Comparison of ENCODE assay signal across 25 mouse cellular contexts in the genomic region with DNA sequence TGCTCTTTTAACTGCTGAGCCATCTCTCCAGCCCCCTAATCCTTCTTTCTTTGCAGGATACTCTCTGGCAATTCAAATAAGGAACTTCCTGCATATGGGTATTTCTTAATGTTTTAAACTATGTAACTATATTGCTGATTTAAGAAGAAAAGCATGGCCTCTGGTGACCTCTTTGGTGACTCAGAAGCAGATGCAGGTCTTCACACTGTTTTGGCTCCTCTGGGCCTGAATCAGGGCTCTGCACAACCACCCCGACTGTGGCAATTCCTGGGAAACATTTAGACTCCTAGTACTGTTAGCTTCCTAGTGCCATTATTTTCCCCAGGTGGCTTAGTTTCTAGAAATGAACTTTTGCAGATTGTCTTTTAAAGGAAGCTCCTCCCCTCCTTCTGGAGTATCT. TPM values are rescaled to one million over a fixed set of nuclear protein-coding genes. Genes with fewer than 3 reads are reported as not detected.
"Had no signal": no experiment of that assay in that cellular context is flagged by ENCODE, and none has a peak within 500 bp of the region (broad histone marks: within the 10 kb centered on the region; RNA-seq: fewer than 3 reads in every experiment).

No protein-coding gene starts in this region.

- H3K4me3 ChIP-seq: heart, embryonic 10.5 days; heart, embryonic 12.5 days; hindbrain, embryonic 13.5 days; hindbrain, embryonic 15.5 days; kidney, embryonic 15.5 days; layer of hippocampus, adult 2 months; left cerebral cortex, adult 2 months; limb, embryonic 10.5 days; limb, embryonic 12.5 days; liver, embryonic 13.5 days; liver, embryonic 15.5 days had no signal

- ATAC-seq: hindbrain, postnatal 0 days; intestine, embryonic 16.5 days had no signal

- H3K9me3 ChIP-seq: heart, embryonic 10.5 days; heart, embryonic 12.5 days; hindbrain, embryonic 13.5 days; hindbrain, embryonic 15.5 days; kidney, embryonic 15.5 days; limb, embryonic 10.5 days; limb, embryonic 12.5 days; liver, embryonic 13.5 days; liver, embryonic 15.5 days had no signal

- H3K4me2 ChIP-seq: heart, embryonic 12.5 days; hindbrain, embryonic 13.5 days; hindbrain, embryonic 15.5 days; kidney, embryonic 15.5 days; limb, embryonic 12.5 days; liver, embryonic 13.5 days; liver, embryonic 15.5 days had no signal

- H3K9ac ChIP-seq: heart, embryonic 12.5 days; hindbrain, embryonic 13.5 days; hindbrain, embryonic 15.5 days; kidney, embryonic 15.5 days; limb, embryonic 12.5 days; liver, embryonic 13.5 days; liver, embryonic 15.5 days had no signal

- H3K36me3 ChIP-seq: hindbrain, embryonic 15.5 days; liver, embryonic 13.5 days; liver, embryonic 15.5 days had no signal

- DNase-seq: gastrocnemius, postnatal 14 days; gastrocnemius, postnatal 36 days; heart, adult 18-20 months; heart, postnatal 10 days; kidney, adult 11 months; kidney, adult 2 months; kidney, adult 9 months; kidney, postnatal 14 days; kidney, postnatal 4 days; liver; liver, embryonic 13.5 days had no signal

- H3K4me1 ChIP-seq: heart, embryonic 12.5 days; limb, embryonic 12.5 days; liver, embryonic 13.5 days; liver, embryonic 15.5 days had no signal

- H3K27me3 ChIP-seq: hindbrain, embryonic 13.5 days; hindbrain, embryonic 15.5 days had no signal

- H3K27ac ChIP-seq: heart, embryonic 10.5 days; hindbrain, embryonic 13.5 days; hindbrain, embryonic 15.5 days; hindbrain, postnatal 0 days; kidney, embryonic 15.5 days; kidney, postnatal 0 days; left cerebral cortex, adult 2 months; limb, embryonic 10.5 days; limb, embryonic 12.5 days; liver, embryonic 13.5 days; liver, embryonic 15.5 days had no signal

RNA-seq across cellular contexts. Expression of a gene that starts 2.7 kb away (rescaled TPM):
- total RNA-seq: hematopoietic stem cell, adult 5-6 weeks had no signal

RNA-seq across cellular contexts. Expression of a gene that starts 53.5 kb away (rescaled TPM):
- total RNA-seq: hematopoietic stem cell, adult 5-6 weeks; layer of hippocampus, adult 2 months had no signal
